Mouse (Mus musculus): ENCODE results near the gene Tpra1.

DNA sequence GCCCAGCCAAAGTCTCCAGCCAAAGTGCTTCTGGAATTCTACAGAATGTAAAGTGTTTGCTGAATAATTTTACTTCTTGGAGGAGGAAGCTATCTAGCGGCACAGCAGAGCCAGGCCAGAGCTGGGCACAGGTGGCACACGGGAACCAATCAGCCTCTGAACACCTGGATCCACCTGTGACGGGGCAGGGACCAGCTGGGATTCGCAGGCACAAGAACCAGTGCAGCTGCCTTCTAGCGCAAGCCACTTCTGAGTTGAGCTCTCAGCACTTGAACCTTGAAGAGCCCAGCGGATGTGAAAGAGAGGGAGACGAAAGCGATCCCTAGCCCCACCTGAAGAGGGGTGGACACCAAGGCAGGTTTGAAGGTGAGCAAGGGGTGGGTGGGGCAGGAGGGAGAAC is 16.8 kb downstream of the Tpra1 start:
- TF ChIP-seq CTCF (IDR thresholded peaks at IDR 0.05; ENCODE audit: insufficient read depth, low read depth, low read length): no peak
- TF ChIP-seq POLR2A (IDR thresholded peaks at IDR 0.05; ENCODE audit: insufficient read depth, low read depth, low read length): no peak
